Mouse (Mus musculus) limb, embryonic 11.5 days (tissue): ENCODE measurements at regions not wholly inside any gene's neighbourhood (a gene's known extent, or its start where the extent isn't known, plus 50 kb on each side); places are given as distances from the start of the nearest gene placed in this dataset.
"Not testable (repeated sequence)": the region's sequence is repeated elsewhere in the genome, so short reads cannot be mapped to it uniquely, and the experiment has no call there.

Experiments
- ATAC-seq: fragments of 200-750 bp; cut with Nextera tagmentation; 2 replicates; pipeline ENCODE4 v1.8.0; 2017; ENCODE audit warnings: low read depth; ENCODE audit not compliant: insufficient number of reproducible peaks, low FRiP score, low TSS enrichment
- DNase-seq: peaks from one replicate; pipeline ENCODE4 v3.0.0-alpha.2; 2015; ENCODE audit warnings: low spot score
- H3K27ac ChIP-seq: fragments of 300-500 bp; sonication (generic); replicated peaks from 2 replicates; pipeline ENCODE4 v1.5.1; 2014; ENCODE audit warnings: low read depth, mild to moderate bottlenecking, low read length
- H3K27me3 ChIP-seq: fragments of 300-500 bp; sonication (generic); 2 replicates; pipeline ENCODE4 v1.6.1; 2014; ENCODE audit warnings: mild to moderate bottlenecking, low read length, mixed read lengths; ENCODE audit not compliant: control insufficient read depth, insufficient read depth
- H3K36me3 ChIP-seq: fragments of 300-500 bp; sonication (generic); 2 replicates; pipeline ENCODE4 v1.6.1; 2014; ENCODE audit warnings: mild to moderate bottlenecking, low read length, moderate library complexity, mixed read lengths; ENCODE audit not compliant: control insufficient read depth, insufficient read depth
- H3K4me1 ChIP-seq: fragments of 300-500 bp; sonication (generic); 2 replicates; pipeline ENCODE4 v1.6.1; 2014; ENCODE audit warnings: low read length, mixed read lengths; ENCODE audit not compliant: control insufficient read depth, insufficient read depth
- H3K4me2 ChIP-seq: fragments of 300-500 bp; sonication (generic); 2 replicates; pipeline ENCODE4 v1.6.1; 2014; ENCODE audit warnings: low read depth, mild to moderate bottlenecking, moderate library complexity; ENCODE audit not compliant: severe bottlenecking
- H3K4me3 ChIP-seq: fragments of 300-500 bp; sonication (generic); 2 replicates; pipeline ENCODE4 v1.5.1; 2014; ENCODE audit warnings: low read depth, low read length
- H3K9ac ChIP-seq: fragments of 300-500 bp; sonication (generic); 2 replicates; pipeline ENCODE4 v1.6.1; 2014; ENCODE audit warnings: mild to moderate bottlenecking, low read length
- H3K9me3 ChIP-seq: fragments of 300-500 bp; sonication (generic); 2 replicates; pipeline ENCODE4 v1.6.1; 2016; ENCODE audit warnings: low read length; ENCODE audit not compliant: control insufficient read depth
- WGBS: fragments of 180-500 bp; shearing (Covaris S2); extraction: QIAGEN DNeasy Blood & Tissue Kit; methylation state at CpG from one replicate; pipeline ENCODE4 v1.1.7; 2014; 5-methylcytosine and 5-hydroxymethylcytosine counted together

GRCm38 (mm10) chr13:4858341-4858740 lies 249.4 kb upstream of the Akr1e1 start:
- WGBS, result 88% methylated on average over 1 of the region's 1 CpGs

GRCm38 (mm10) chr13:4839481-4839880 lies 230.5 kb upstream of the Akr1e1 start:
- DNase-seq, H3K27ac ChIP-seq, H3K4me1 ChIP-seq, H3K4me2 ChIP-seq, H3K9ac ChIP-seq, H3K4me3 ChIP-seq, ATAC-seq, H3K27me3 ChIP-seq, H3K9me3 ChIP-seq, H3K36me3 ChIP-seq: not testable (repeated sequence)
- WGBS, result 75% methylated on average over 2 of the region's 2 CpGs

More at GRCm38 (mm10) chr13:4858341-4858740, 249.4 kb upstream of the Akr1e1 start:
- Histone ChIP-seq H3K4me1 (no peaks in the 10 kb centered on the region), H3K9me3 (no peaks in the 10 kb centered on the region), H3K36me3 (no peaks in the 10 kb centered on the region), H3K4me3 (no peak overlapping the region), H3K27me3 (no peaks in the 10 kb centered on the region), H3K9ac (no peak overlapping the region), H3K27ac (no peak overlapping the region), H3K4me2 (no peak overlapping the region)
- ATAC-seq (no peak), DNase-seq (no peak)

- Histone ChIP-seq H3K4me2 (no peak overlapping the region), H3K9ac (no peak overlapping the region), H3K4me3 (no peak overlapping the region), H3K4me1 (no peaks in the 10 kb centered on the region), H3K36me3 (no peaks in the 10 kb centered on the region), H3K27me3 (no peaks in the 10 kb centered on the region), H3K9me3 (no peaks in the 10 kb centered on the region), H3K27ac (no peak overlapping the region)
- DNase-seq (no peak), ATAC-seq (no peak)
- WGBS, result 89% methylated on average over 3 of the region's 3 CpGs
Observed at GRCm38 (mm10) chr13:4826756-4827155, 217.8 kb upstream of the Akr1e1 start.

GRCm38 (mm10) chr13:4825749-4826148 lies 216.8 kb upstream of the Akr1e1 start:
- 90% methylated on average over 1 of the region's 1 CpGs for WGBS
- not testable (repeated sequence) for H3K4me1 ChIP-seq, DNase-seq, ATAC-seq, H3K36me3 ChIP-seq, H3K9me3 ChIP-seq, H3K4me3 ChIP-seq, H3K9ac ChIP-seq, H3K4me2 ChIP-seq, H3K27ac ChIP-seq, H3K27me3 ChIP-seq

GRCm38 (mm10) chr13:4806876-4807275 lies 197.9 kb upstream of the Akr1e1 start:
- Histone ChIP-seq H3K36me3 (no peaks in the 10 kb centered on the region), H3K27me3 (no peaks in the 10 kb centered on the region), H3K9ac (no peak overlapping the region), H3K27ac (no peak overlapping the region), H3K4me1 (no peaks in the 10 kb centered on the region), H3K4me3 (no peak overlapping the region), H3K9me3 (no peaks in the 10 kb centered on the region), H3K4me2 (no peak overlapping the region)
- no peak for ATAC-seq
- no peak for DNase-seq
- WGBS, result 92% methylated on average over 2 of the region's 2 CpGs

- Histone ChIP-seq H3K4me3 (no peak overlapping the region), H3K27ac (no peak overlapping the region), H3K4me1 (no peaks in the 10 kb centered on the region), H3K9ac (no peak overlapping the region), H3K36me3 (no peaks in the 10 kb centered on the region), H3K27me3 (no peaks in the 10 kb centered on the region), H3K9me3 (no peaks in the 10 kb centered on the region; the same call in 1 of the 2 replicates), H3K4me2 (no peak overlapping the region)
- DNase-seq (no peak), ATAC-seq (no peak)
- 88% methylated on average over 14 of the region's 14 CpGs for WGBS
Observed at GRCm38 (mm10) chr13:4800666-4801065, 191.7 kb upstream of the Akr1e1 start.

GRCm38 (mm10) chr13:4791139-4791538 lies 182.2 kb upstream of the Akr1e1 start:
- H3K4me1 ChIP-seq, result no peaks in the 10 kb centered on the region

GRCm38 (mm10) chr13:4790414-4790813 lies 181.4 kb upstream of the Akr1e1 start:
- Histone ChIP-seq H3K9ac (no peak overlapping the region), H3K4me3 (no peak overlapping the region), H3K4me2 (no peak overlapping the region), H3K27ac (no peak overlapping the region), H3K4me1 (no peaks in the 10 kb centered on the region), H3K27me3 (no peaks in the 10 kb centered on the region), H3K9me3 (no peaks in the 10 kb centered on the region), H3K36me3 (no peaks in the 10 kb centered on the region)
- DNase-seq (no peak), ATAC-seq (no peak)
- 77% methylated on average over 2 of the region's 2 CpGs for WGBS

More at GRCm38 (mm10) chr13:4791139-4791538, 182.2 kb upstream of the Akr1e1 start:
- no peaks in the 10 kb centered on the region for H3K27me3 ChIP-seq
- no peak overlapping the region for H3K9ac ChIP-seq
- WGBS, result 89% methylated on average over 2 of the region's 2 CpGs
- no peak for DNase-seq
- no peaks in the 10 kb centered on the region for H3K9me3 ChIP-seq
- H3K36me3 ChIP-seq, result no peaks in the 10 kb centered on the region
- ATAC-seq, result no peak
- no peak overlapping the region for H3K4me3 ChIP-seq
- H3K27ac ChIP-seq, result no peak overlapping the region
- H3K4me2 ChIP-seq, result no peak overlapping the region

GRCm38 (mm10) chr13:4783290-4783689 lies 174.3 kb upstream of the Akr1e1 start:
- WGBS, result 82% methylated on average over 3 of the region's 3 CpGs
- no peaks in the 10 kb centered on the region for H3K36me3 ChIP-seq
- H3K9ac ChIP-seq, result no peak overlapping the region
- H3K9me3 ChIP-seq, result no peaks in the 10 kb centered on the region
- no peak overlapping the region for H3K4me2 ChIP-seq
- H3K4me1 ChIP-seq, result no peaks in the 10 kb centered on the region
- H3K27me3 ChIP-seq, result no peaks in the 10 kb centered on the region
- no peak overlapping the region for H3K4me3 ChIP-seq
- no peak for DNase-seq
- H3K27ac ChIP-seq, result no peak overlapping the region
- no peak for ATAC-seq
